Mouse (Mus musculus) mammary gland, adult 2 months (tissue): ENCODE results near the gene Itm2b. TPM values are rescaled to one million over a fixed set of nuclear protein-coding genes. Genes with fewer than 3 reads are reported as not detected.

Experiments used
- polyA plus RNA-seq: library from polyadenylated mRNA; depleted of rRNA; stranded (reverse); fragments of >200 nt; gene quantifications from 2 replicates; pipeline ENCODE4 v1.2.3, GENCODE M21; 2012; ENCODE audit warnings: low replicate concordance; rRNA removed

The Itm2b gene
- polyA plus RNA-seq = 1,325 and 1,769 TPM in 2 replicates

GRCm38 (mm10) chr14:73384913-73385719, at the start of gene Itm2b:
TSS of gene Itm2b (minus strand) at chr14:73385289.

DNA sequence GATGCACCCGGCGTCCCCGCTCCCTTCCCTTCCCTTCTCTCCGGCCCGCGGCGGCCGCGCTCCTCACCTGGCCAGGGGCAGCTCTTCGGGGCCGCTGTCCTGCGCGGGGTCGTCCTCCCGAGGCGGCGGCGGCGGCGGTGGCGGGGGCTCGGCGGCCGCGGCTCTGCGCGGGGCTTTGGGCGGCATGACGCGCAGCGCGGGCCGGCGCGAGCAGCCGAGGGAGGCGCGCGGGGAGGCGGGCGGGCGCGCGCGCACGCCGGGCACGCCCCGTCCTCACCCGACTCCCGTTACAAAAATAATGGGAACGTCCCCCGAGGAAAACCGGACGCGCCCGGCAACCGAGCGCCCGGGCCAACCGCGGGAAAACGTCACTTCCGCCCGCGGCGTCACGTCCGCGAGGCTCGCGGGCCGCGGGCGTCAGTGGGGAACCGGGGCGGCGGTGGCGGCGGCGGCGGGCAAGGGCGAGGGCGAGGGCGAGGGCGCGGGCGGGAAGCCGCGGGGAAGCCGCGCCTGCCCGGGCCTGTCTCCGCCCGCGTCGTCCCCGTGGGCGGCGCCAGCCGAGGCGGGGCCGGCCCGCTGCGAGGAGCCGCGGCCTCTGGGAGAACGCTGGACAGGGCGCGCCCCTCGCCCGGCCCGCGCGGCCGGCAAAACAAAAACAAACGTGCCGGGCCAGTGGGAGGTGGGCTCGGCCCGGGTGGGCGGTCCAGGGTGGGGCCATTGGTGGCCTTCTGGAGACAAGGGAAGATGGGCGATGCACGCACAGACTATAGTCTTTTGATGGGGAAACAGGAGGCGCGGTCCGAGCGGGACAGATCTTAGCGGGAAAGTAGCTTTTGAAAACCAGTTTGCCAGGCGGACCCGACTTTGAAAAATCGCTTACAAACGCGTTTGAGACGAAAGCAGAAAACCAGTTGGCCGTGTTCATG, 59.4 kb downstream of the Itm2b start, which contains the start of gene Rb1:
Gene Rb1, minus strand, starts transcription at position 367 of the 926 bp plus-strand sequence.

Other genes with a start within 250 kb of the Itm2b start
- gene Lpar6, start 147.4 kb downstream of the Itm2b start, polyA plus RNA-seq = 5.3 and 14.3 TPM in 2 replicates
- 5.2 and 13.8 TPM in 2 replicates for gene Rb1, start 59.5 kb downstream of the Itm2b start, polyA plus RNA-seq
- gene Med4, start 124.7 kb upstream of the Itm2b start, polyA plus RNA-seq = 8.1 and 14.5 TPM in 2 replicates
- 14.6 and 45.5 TPM in 2 replicates for gene Sucla2, start 140.0 kb upstream of the Itm2b start, polyA plus RNA-seq
- gene Nudt15, start 163.0 kb upstream of the Itm2b start, polyA plus RNA-seq = 1.6 and 3.5 TPM in 2 replicates